Mouse (Mus musculus): ENCODE results near the gene Eaf2. TPM values are rescaled to one million over a fixed set of nuclear protein-coding genes. Genes with fewer than 3 reads are reported as not detected.

Gene Eaf2
- polyA plus RNA-seq, 2 experiments: 0.22 to 0.70 TPM

DNA sequence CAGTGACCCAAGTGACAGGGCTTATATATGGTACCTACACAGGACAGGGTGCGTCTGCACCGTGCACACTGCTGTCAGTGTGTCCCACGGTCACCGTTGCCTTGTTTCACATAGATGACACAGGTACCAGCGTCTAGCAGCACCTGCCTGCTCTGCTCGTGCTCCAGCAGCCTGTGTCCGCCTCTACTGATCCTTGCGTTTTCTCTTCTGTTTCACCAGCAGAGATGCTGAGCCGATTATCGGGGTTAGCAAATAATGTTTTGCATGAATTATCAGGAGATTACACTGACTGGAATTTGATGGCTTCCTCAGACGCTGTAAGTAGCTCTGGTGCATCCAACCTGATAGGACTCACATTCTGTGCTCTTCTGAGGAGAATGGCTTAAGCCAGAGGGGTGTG is 11.1 kb upstream of the Eaf2 start:
- H3K4me3 ChIP-seq (ENCODE audit: insufficient read depth in 1 of 2, low read depth in 2 of 2, low read length in 2 of 2): no peak overlapping the region
- TF ChIP-seq CTCF (IDR thresholded peaks at IDR 0.05; ENCODE audit: low read depth) (no peak), EP300 (IDR thresholded peaks at IDR 0.05; ENCODE audit: low read depth) (no peak)
- H3K4me1 ChIP-seq (replicated peaks; ENCODE audit: control insufficient read depth in 2 of 2, insufficient read depth in 2 of 2, low read length in 1 of 2): peaks cover 7 to 18% of the 10 kb centered on the region in 2 experiments
- no peak overlapping the region for H3K9ac ChIP-seq (replicated peaks)
- H3K27ac ChIP-seq: no peak overlapping the region
- H3K9me3 ChIP-seq (ENCODE audit: control insufficient read depth, low read length): no peaks in the 10 kb centered on the region
- WGBS (ENCODE audit: insufficient replicate concordance): 87% methylated on average over 11 of the region's 11 CpGs
- ATAC-seq (ENCODE audit: insufficient read depth) (no peak), DNase-seq (ENCODE audit: low read depth in 3 of 3, low spot score in 3 of 3) (no peak)
- no peaks in the 10 kb centered on the region for H3K27me3 ChIP-seq (ENCODE audit: control insufficient read depth, insufficient read depth, low read length)
- no peak overlapping the region for H3K4me2 ChIP-seq (ENCODE audit: low read depth)
- H3K36me3 ChIP-seq (replicated peaks; ENCODE audit: control insufficient read depth, insufficient read depth, low read depth): peaks cover 8% of the 10 kb centered on the region

- peak; percentile 49 for ATAC-seq (ENCODE audit: insufficient read depth)
- Histone ChIP-seq H3K9ac (replicated peaks) (no peak overlapping the region), H3K27me3 (ENCODE audit: control insufficient read depth, insufficient read depth, low read length) (no peaks in the 10 kb centered on the region), H3K9me3 (ENCODE audit: control insufficient read depth, low read length) (no peaks in the 10 kb centered on the region), H3K36me3 (replicated peaks; ENCODE audit: control insufficient read depth, insufficient read depth, low read depth) (peaks cover 8% of the 10 kb centered on the region), H3K4me2 (ENCODE audit: low read depth) (no peak overlapping the region), H3K4me3 (ENCODE audit: insufficient read depth in 1 of 2, low read depth in 2 of 2, low read length in 2 of 2) (no peak overlapping the region), H3K27ac (no peak overlapping the region), H3K4me1 (replicated peaks; ENCODE audit: control insufficient read depth in 2 of 2, insufficient read depth in 2 of 2, low read length in 1 of 2) (peaks cover 3 to 11% of the 10 kb centered on the region in 2 experiments)
- no peak for DNase-seq (ENCODE audit: low read depth in 3 of 3, low spot score in 3 of 3)
- WGBS (ENCODE audit: insufficient replicate concordance): 62% methylated on average over 4 of the region's 4 CpGs
- no peak for TF ChIP-seq EP300 (IDR thresholded peaks at IDR 0.05; ENCODE audit: low read depth)
- peak; percentile 89 for TF ChIP-seq CTCF (IDR thresholded peaks at IDR 0.05; ENCODE audit: low read depth)
Observed at GRCm38 (mm10) chr16:36884881-36885280, 10.1 kb upstream of the Eaf2 start.

GRCm38 (mm10) chr16:36882737-36883343 is 8.0 kb upstream of the Eaf2 start:
- no peak overlapping the region for H3K9ac ChIP-seq (replicated peaks)
- TF ChIP-seq EP300 (IDR thresholded peaks at IDR 0.05; ENCODE audit: low read depth) (no peak), CTCF (IDR thresholded peaks at IDR 0.05; ENCODE audit: low read depth) (no peak)
- WGBS (ENCODE audit: insufficient replicate concordance): 64% methylated on average over 5 of the region's 5 CpGs
- H3K4me2 ChIP-seq (ENCODE audit: low read depth): no peak overlapping the region
- H3K27ac ChIP-seq: no peak overlapping the region
- no peaks in the 10 kb centered on the region for H3K27me3 ChIP-seq (ENCODE audit: control insufficient read depth, insufficient read depth, low read length)
- H3K9me3 ChIP-seq (ENCODE audit: control insufficient read depth, low read length): no peaks in the 10 kb centered on the region
- no peaks in the 10 kb centered on the region; a peak in 2 of 4 replicates for H3K4me1 ChIP-seq (replicated peaks; ENCODE audit: control insufficient read depth in 2 of 2, insufficient read depth in 2 of 2, low read length in 1 of 2)
- DNase-seq (ENCODE audit: low read depth in 3 of 3, low spot score in 3 of 3) (no peak), ATAC-seq (ENCODE audit: insufficient read depth) (no peak)
- H3K36me3 ChIP-seq (replicated peaks; ENCODE audit: control insufficient read depth, insufficient read depth, low read depth): peaks cover 3% of the 10 kb centered on the region
- no peak overlapping the region for H3K4me3 ChIP-seq (ENCODE audit: insufficient read depth in 1 of 2, low read depth in 2 of 2, low read length in 2 of 2)

DNA sequence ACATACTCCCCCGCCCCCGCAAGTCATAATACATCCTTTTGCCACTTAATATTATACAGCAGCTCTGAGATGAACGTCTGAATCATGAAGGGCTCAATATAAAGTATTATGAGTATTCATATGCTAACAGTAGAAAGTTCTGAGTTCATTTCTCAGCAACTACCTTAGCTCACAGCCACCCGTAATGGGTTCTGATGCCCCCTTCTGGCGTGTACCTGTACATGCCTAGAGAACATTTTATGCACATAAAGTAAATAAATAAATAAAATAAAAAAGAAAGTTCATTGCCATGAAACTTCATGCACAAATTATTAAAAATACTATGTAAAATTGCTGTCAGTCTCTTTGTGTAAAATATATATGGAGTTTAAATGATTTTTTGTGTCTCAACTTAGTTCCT is 2.5 kb upstream of the Eaf2 start:
- Histone ChIP-seq H3K4me2 (ENCODE audit: low read depth) (no peak overlapping the region), H3K4me1 (replicated peaks; ENCODE audit: control insufficient read depth in 2 of 2, insufficient read depth in 2 of 2, low read length in 1 of 2) (peaks cover 8 to 9% of the 10 kb centered on the region in 2 experiments; a peak in 3 of 4 replicates), H3K27me3 (ENCODE audit: control insufficient read depth, insufficient read depth, low read length) (no peaks in the 10 kb centered on the region), H3K9me3 (ENCODE audit: control insufficient read depth, low read length) (no peaks in the 10 kb centered on the region), H3K36me3 (replicated peaks; ENCODE audit: control insufficient read depth, insufficient read depth, low read depth) (no peaks in the 10 kb centered on the region; the same call in 1 of the 2 replicates), H3K9ac (replicated peaks) (no peak overlapping the region), H3K4me3 (ENCODE audit: insufficient read depth in 1 of 2, low read depth in 2 of 2, low read length in 2 of 2) (no peak overlapping the region), H3K27ac (no peak overlapping the region)
- no peak for DNase-seq (ENCODE audit: low read depth in 3 of 3, low spot score in 3 of 3)
- TF ChIP-seq EP300 (IDR thresholded peaks at IDR 0.05; ENCODE audit: low read depth) (no peak), CTCF (IDR thresholded peaks at IDR 0.05; ENCODE audit: low read depth) (peak; percentile 55)
- WGBS (ENCODE audit: insufficient replicate concordance): 62% methylated on average over 5 of the region's 5 CpGs
- ATAC-seq (ENCODE audit: insufficient read depth): no peak

DNA sequence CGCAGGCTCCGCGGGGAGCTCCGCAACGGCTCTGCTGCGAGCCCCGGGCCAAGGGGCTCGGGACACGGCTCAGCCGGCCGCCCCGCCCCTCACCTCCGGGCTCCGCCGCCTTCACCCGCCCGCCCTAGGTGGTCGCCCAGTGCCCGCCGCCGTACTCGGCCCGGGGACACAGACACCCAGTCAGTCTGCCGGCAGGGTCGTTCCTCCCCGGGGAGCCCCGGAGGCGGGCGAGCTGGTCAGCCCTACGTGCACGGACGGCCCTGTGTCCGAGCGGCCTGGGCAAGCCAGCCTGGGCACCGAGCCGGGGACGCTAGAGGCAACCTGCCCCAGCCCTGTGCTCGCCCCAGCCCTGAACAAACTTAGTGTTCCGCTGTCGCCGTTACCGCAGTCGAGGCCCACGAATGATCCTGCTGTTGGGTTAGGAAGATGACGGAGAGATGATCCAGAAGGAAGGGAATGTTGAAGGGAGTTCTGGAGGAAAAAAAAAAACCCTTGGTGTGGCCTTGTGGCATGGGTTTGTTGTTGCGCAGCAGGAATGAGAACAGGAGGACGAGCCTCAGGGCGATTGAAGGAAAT is 561 bp upstream of the Eaf2 start:
- Histone ChIP-seq H3K4me1 (replicated peaks; ENCODE audit: control insufficient read depth in 2 of 2, insufficient read depth in 2 of 2, low read length in 1 of 2) (peaks cover 8 to 9% of the 10 kb centered on the region in 2 experiments; a peak in 3 of 4 replicates), H3K27ac (peak overlapping the region; percentile 50), H3K36me3 (replicated peaks; ENCODE audit: control insufficient read depth, insufficient read depth, low read depth) (no peaks in the 10 kb centered on the region; the same call in 1 of the 2 replicates), H3K9me3 (ENCODE audit: control insufficient read depth, low read length) (no peaks in the 10 kb centered on the region), H3K9ac (replicated peaks) (peak overlapping the region; percentile 80), H3K4me3 (ENCODE audit: insufficient read depth in 1 of 2, low read depth in 2 of 2, low read length in 2 of 2) (peak overlapping the region; percentile 82 to 98), H3K27me3 (ENCODE audit: control insufficient read depth, insufficient read depth, low read length) (no peaks in the 10 kb centered on the region), H3K4me2 (ENCODE audit: low read depth) (peak overlapping the region; percentile 74)
- under 1% methylated on average over 47 of the region's 48 CpGs for WGBS (ENCODE audit: insufficient replicate concordance)
- DNase-seq (ENCODE audit: low read depth in 3 of 3, low spot score in 3 of 3) (no peak), ATAC-seq (ENCODE audit: insufficient read depth) (peak; percentile 74)
- TF ChIP-seq CTCF (IDR thresholded peaks at IDR 0.05; ENCODE audit: low read depth): no peak
- TF ChIP-seq EP300 (IDR thresholded peaks at IDR 0.05; ENCODE audit: low read depth): no peak

All from liver, embryonic 14.5 days (tissue).